Mouse (Mus musculus) stomach, embryonic 16.5 days (tissue): ENCODE data around the gene Srrm3. TPM values are rescaled to one million over a fixed set of nuclear protein-coding genes. Genes with fewer than 3 reads are reported as not detected.

Source experiments
- ATAC-seq: fragments of 200-750 bp; cut with Nextera tagmentation; 2 replicates; pipeline ENCODE4 v1.8.0; 2017; ENCODE audit warnings: moderate number of reproducible peaks, moderate TSS enrichment; ENCODE audit not compliant: insufficient read depth, low FRiP score
- H3K27ac ChIP-seq: fragments of 300-500 bp; sonication (generic); 2 replicates; pipeline ENCODE4 v1.5.1; 2014; ENCODE audit warnings: low read length
- H3K27me3 ChIP-seq: fragments of 300-500 bp; sonication (generic); 2 replicates; pipeline ENCODE4 v1.6.1; 2014; ENCODE audit warnings: low read length, control low read depth, mixed read lengths; ENCODE audit not compliant: control insufficient read depth, insufficient read depth
- H3K36me3 ChIP-seq: fragments of 300-500 bp; sonication (generic); 2 replicates; pipeline ENCODE4 v1.6.1; 2014; ENCODE audit warnings: low read length; ENCODE audit not compliant: control insufficient read depth, insufficient read depth
- H3K4me1 ChIP-seq: fragments of 300-500 bp; sonication (generic); 2 replicates; pipeline ENCODE4 v1.6.1; 2014; ENCODE audit warnings: low read length, control low read depth, mixed read lengths; ENCODE audit not compliant: control insufficient read depth, insufficient read depth
- H3K4me2 ChIP-seq: fragments of 300-500 bp; sonication (generic); 2 replicates; pipeline ENCODE4 v1.6.1; 2014; ENCODE audit warnings: low read depth, low read length, mixed read lengths
- H3K4me3 ChIP-seq: fragments of 300-500 bp; sonication (generic); replicated peaks from 2 replicates; pipeline ENCODE4 v1.5.1; 2014; ENCODE audit warnings: mild to moderate bottlenecking, low read length
- H3K9ac ChIP-seq: fragments of 300-500 bp; sonication (generic); 2 replicates; pipeline ENCODE4 v1.6.1; 2014; ENCODE audit warnings: low read length
- H3K9me3 ChIP-seq: fragments of 300-500 bp; sonication (generic); replicated peaks from 2 replicates; pipeline ENCODE4 v1.6.1; 2016; ENCODE audit warnings: low read length, control low read depth; ENCODE audit not compliant: control insufficient read depth
- WGBS: fragments of 180-500 bp; shearing (Covaris S2); extraction: QIAGEN DNeasy Blood & Tissue Kit; methylation state at CpG from one replicate; pipeline ENCODE4 v1.1.7; 2014; 5-methylcytosine and 5-hydroxymethylcytosine counted together
- polyA plus RNA-seq: library from polyadenylated mRNA; unstranded; fragments of >200 nt; fragmentation: Nextera tagmentation; extraction: Ambion mirVana; gene quantifications from 2 replicates; pipeline ENCODE4 v1.2.1, GENCODE M21; 2015

Gene Srrm3
- polyA plus RNA-seq, 1 experiment from 2014 or later = 1.2 TPM

DNA sequence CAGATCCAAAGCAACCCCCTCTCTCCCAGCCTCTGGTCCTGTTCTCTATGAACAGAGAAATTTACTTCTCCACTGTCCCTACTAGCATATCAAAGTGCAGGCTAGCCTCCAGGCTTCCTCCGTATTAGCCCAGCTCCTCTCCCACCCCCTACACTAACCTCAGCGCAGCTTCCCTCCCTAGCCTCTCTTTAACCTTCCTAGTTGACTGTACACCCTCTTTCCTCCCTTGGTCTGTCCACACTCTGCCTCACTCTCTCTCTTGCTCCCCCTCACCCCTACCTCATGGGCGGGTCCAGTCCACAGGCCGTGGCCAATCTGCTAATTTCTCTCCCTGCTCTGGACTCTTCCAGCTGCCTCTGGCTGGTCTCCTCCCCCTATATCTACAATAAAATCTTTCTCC, 83.6 kb downstream of the Srrm3 start:
- H3K9me3 ChIP-seq = no peaks in the 10 kb centered on the region
- peak overlapping the region; percentile 47 for H3K27ac ChIP-seq
- no peak overlapping the region for H3K4me2 ChIP-seq
- no peak overlapping the region for H3K4me3 ChIP-seq
- H3K36me3 ChIP-seq = no peaks in the 10 kb centered on the region
- H3K4me1 ChIP-seq = no peaks in the 10 kb centered on the region; the same call in 1 of the 2 replicates
- no peaks in the 10 kb centered on the region for H3K27me3 ChIP-seq
- WGBS = 44% methylated on average over 4 of the region's 4 CpGs
- H3K9ac ChIP-seq = 0 out of 2 replicates have a peak overlapping the region, but pooled peaks have one; percentile 28
- no peak for ATAC-seq

DNA sequence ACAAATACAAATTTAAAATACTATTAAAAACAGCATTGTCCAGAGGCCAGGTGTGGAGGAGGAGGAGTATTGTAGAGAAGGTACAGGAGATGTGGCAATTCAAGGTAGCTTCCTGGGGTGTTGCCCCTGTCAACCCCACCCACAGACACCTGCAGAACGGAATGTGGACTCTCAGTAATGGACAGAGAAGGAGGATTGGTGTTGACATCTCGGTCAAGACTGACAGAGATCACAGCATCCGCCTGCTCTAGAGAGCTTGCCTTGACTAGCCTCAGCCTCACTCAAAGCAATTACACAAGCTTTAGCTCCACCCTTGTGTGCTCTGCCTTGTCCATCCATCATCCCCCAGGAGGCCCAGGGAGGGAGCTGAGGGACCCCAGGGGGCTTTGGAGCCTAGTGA, 84.2 kb downstream of the Srrm3 start:
- no peak for ATAC-seq
- 44% methylated on average over 3 of the region's 3 CpGs for WGBS
- peak overlapping the region; percentile 50 for H3K27ac ChIP-seq

DNA sequence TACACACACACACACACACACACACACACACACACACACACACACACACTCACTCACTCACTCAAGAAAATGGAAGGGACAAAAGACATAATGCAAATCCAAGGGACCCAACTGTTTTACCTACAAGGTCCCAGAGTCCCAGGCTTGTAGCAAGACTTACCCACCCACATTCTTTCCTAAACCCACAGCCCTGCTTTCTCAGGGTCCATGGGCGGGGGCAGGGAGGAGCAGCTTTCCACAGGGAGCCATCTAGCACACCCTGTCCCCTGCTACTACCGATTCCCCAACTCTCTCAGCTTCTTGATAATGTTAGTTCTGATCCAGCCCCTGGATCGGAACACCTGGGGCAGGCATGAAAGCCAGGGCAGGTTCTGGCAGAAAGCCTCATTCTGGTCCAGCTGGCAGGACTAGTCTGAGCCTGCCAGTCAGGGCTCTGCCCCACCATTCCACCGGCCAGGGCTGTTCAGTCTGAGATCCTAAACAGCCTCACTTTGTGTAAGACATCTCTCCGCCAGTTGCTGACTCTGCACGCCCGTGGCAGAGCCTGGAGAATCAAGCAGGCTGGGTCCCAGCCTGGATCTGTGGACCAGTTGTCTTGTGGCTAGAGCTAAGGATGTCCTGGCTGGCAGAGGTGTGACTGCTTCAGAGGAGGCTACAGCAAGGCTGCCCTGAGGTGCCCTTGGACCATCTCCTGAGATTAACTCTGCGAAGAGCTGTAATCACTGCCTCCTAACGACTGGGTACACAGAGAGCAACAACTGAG, 86.1 kb downstream of the Srrm3 start:
- H3K36me3 ChIP-seq = no peaks in the 10 kb centered on the region
- no peaks in the 10 kb centered on the region; the same call in 1 of the 2 replicates for H3K4me1 ChIP-seq
- ATAC-seq = 0 out of 2 replicates have a peak, but pooled peaks have one; percentile 35
- 0 out of 2 replicates have a peak overlapping the region, but pooled peaks have one; percentile 24 for H3K4me2 ChIP-seq
- no peaks in the 10 kb centered on the region for H3K9me3 ChIP-seq
- no peaks in the 10 kb centered on the region for H3K27me3 ChIP-seq
- H3K4me3 ChIP-seq = no peak overlapping the region
- peak overlapping the region; percentile 92 for H3K27ac ChIP-seq
- H3K9ac ChIP-seq = peak overlapping the region; percentile 52; the same call in 1 of the 2 replicates
- 40% methylated on average over 9 of the region's 9 CpGs for WGBS

More for the DNA sequence above, 84.2 kb downstream of the Srrm3 start:
- Histone ChIP-seq H3K9ac (no peak overlapping the region), H3K9me3 (no peaks in the 10 kb centered on the region), H3K27me3 (no peaks in the 10 kb centered on the region), H3K4me1 (no peaks in the 10 kb centered on the region; the same call in 1 of the 2 replicates), H3K4me2 (no peak overlapping the region), H3K4me3 (no peak overlapping the region), H3K36me3 (no peaks in the 10 kb centered on the region)

DNA sequence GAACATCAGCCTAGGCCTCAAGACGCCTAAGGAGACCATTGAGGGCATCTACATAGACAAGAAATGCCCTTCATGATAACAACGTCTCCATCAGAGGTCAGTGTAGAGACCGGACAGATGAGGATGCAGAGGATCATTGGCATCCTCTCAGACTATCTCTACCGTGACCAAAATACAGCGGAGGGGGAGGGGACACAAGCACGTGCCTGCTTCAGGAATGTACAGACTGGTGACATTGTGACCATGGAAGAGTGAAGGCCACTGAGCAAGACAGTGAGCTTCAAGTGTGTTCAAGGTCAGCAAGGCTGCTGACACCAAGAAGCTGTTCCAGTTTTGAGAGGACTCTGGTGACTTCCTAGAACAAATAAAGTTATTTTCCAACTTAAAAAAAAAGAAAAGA, 88.3 kb downstream of the Srrm3 start:
- WGBS = 78% methylated on average over 6 of the region's 6 CpGs
- Histone ChIP-seq H3K4me2 (no peak overlapping the region), H3K36me3 (no peaks in the 10 kb centered on the region), H3K9me3 (no peaks in the 10 kb centered on the region), H3K4me3 (no peak overlapping the region), H3K4me1 (no peaks in the 10 kb centered on the region; the same call in 1 of the 2 replicates), H3K9ac (no peak overlapping the region), H3K27me3 (no peaks in the 10 kb centered on the region), H3K27ac (no peak overlapping the region)
- ATAC-seq = no peak

DNA sequence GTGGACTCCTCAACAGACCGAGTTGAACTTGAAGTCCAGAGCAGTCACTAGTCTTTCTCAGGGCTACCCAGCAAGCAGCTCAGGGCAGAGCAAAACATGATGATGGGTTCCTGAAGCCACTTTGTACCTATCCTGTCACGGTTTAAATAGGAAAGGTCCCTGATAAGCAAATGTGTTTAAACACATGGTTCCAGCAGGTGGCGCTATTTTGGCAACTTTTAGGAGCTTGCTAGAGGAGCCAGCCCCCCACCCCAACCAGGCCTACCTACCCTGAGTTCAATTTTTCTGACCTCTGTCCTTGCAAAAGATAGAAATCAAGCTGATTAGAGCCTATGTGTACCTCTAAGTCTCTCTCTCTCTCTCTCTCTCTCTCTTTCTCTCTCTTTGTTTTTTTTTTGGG, 91.3 kb downstream of the Srrm3 start:
- H3K4me2 ChIP-seq = no peak overlapping the region
- no peak for ATAC-seq
- no peaks in the 10 kb centered on the region for H3K27me3 ChIP-seq
- no peaks in the 10 kb centered on the region for H3K9me3 ChIP-seq
- H3K4me3 ChIP-seq = no peak overlapping the region
- no peaks in the 10 kb centered on the region for H3K36me3 ChIP-seq
- no peak overlapping the region for H3K27ac ChIP-seq
- WGBS = 27% methylated on average over 3 of the region's 3 CpGs
- no peak overlapping the region for H3K9ac ChIP-seq
- no peaks in the 10 kb centered on the region; the same call in 1 of the 2 replicates for H3K4me1 ChIP-seq

DNA sequence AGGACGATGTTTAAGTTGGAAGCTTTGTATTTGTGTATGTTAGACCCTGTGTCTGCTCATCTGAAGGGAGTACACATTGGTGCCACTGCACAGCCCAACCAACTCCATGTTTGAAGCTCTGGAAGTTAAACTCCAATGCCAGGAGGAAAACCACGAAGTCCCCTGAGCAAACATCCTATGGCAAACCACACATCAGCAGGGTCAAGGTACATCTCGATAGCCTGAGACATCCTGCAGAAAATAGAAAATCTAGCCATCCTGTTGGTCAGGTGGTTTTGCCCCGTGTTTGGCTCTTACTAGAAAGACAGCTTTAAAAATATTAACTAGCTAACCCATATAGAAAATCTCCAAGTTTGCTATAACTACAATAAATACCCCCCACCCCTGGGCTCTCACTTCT, 92.3 kb downstream of the Srrm3 start:
- no peak overlapping the region for H3K4me2 ChIP-seq
- no peak overlapping the region for H3K27ac ChIP-seq
- no peak overlapping the region for H3K4me3 ChIP-seq
- H3K9ac ChIP-seq = no peak overlapping the region
- H3K36me3 ChIP-seq = no peaks in the 10 kb centered on the region
- H3K9me3 ChIP-seq = no peaks in the 10 kb centered on the region
- no peak for ATAC-seq
- WGBS = 54% methylated on average over 4 of the region's 4 CpGs
- no peaks in the 10 kb centered on the region for H3K4me1 ChIP-seq
- H3K27me3 ChIP-seq = no peaks in the 10 kb centered on the region

DNA sequence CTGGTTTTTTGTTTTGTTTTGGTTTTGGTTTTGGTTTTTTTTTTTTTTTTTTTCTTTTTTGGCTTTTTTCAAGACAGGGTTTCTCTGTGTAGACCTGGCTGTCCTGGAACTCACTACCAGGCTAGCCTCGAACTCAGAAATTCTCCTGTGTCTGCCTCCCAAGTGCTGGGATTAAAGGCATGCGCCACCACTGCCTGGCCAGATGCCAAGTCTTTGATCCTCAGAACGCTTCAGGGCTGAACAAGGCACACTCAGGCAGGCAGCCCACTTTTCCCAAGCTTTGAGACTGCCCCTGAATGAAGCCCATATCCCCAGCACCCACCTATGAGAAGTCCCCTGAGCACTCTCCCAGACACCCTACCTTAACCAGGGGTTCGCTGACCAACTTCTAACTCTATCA, 93.1 kb downstream of the Srrm3 start:
- Histone ChIP-seq H3K9ac (no peak overlapping the region), H3K4me2 (no peak overlapping the region), H3K9me3 (no peaks in the 10 kb centered on the region), H3K27ac (no peak overlapping the region), H3K27me3 (no peaks in the 10 kb centered on the region), H3K4me3 (no peak overlapping the region), H3K36me3 (no peaks in the 10 kb centered on the region), H3K4me1 (no peaks in the 10 kb centered on the region)
- WGBS = 61% methylated on average over 4 of the region's 4 CpGs
- no peak for ATAC-seq

DNA sequence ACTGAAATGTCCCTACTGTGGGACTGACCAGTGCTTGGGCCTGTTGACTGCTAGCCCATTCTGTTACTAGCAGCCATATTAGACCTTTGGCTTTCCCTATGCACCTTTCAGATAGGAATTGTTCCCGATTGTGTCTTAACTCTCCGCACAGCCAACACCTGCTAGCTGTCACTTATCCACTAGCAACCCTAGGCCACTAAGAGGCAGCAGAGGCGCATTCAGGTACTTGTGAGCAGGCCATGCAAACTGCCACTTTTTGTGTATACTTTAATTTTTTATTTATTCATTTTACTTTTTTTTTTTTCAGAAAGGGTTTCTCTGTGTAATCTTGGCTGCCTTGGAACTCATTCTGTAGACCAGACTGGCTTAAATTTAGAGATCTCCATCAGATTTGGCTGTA, 94.0 kb downstream of the Srrm3 start:
- Histone ChIP-seq H3K4me2 (no peak overlapping the region), H3K9ac (no peak overlapping the region), H3K36me3 (no peaks in the 10 kb centered on the region), H3K9me3 (no peaks in the 10 kb centered on the region), H3K27ac (no peak overlapping the region), H3K27me3 (no peaks in the 10 kb centered on the region), H3K4me3 (no peak overlapping the region), H3K4me1 (no peaks in the 10 kb centered on the region)
- no peak for ATAC-seq
- WGBS = 76% methylated on average over 3 of the region's 3 CpGs

DNA sequence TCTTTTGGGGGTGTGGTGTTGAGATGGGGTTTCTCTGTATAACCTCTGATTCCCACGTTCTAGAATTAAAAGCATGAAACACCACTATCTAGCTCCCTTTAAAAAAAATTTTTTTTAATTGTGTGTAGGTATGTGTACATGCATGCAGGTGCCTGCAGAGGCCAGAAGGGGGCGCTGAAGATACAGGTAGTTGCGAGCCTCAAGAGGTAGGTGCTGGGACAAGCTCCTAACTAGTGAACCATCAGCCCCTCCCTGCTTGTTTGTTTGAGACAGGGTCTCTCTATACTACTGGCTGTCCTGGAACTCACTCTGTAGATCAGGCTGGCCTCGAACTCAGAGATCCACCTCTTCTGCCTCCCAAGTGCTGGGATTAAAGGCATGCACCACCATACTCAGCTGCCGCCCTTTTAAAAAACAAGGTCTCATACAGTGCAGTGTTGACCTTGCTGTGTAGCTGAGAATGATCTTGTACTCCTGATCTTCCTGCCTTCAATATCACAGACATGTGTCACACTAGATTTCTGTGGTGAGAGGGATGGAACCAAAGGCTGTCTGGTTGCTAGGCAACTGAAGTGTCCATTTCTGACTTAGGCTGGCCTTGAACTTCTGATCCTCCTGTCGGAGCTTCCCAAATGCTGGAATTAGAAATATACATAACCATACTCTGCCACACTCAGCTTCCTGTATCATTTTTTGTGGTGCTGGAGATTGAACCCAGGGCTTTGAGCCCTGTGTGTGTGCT, 94.8 kb downstream of the Srrm3 start:
- no peak overlapping the region for H3K27ac ChIP-seq
- no peaks in the 10 kb centered on the region for H3K9me3 ChIP-seq
- no peak overlapping the region for H3K4me2 ChIP-seq
- H3K4me3 ChIP-seq = no peak overlapping the region
- H3K9ac ChIP-seq = no peak overlapping the region
- no peak for ATAC-seq
- no peaks in the 10 kb centered on the region for H3K36me3 ChIP-seq
- 58% methylated on average over 6 of the region's 6 CpGs for WGBS
- no peaks in the 10 kb centered on the region; the same call in 1 of the 2 replicates for H3K4me1 ChIP-seq
- H3K27me3 ChIP-seq = no peaks in the 10 kb centered on the region
